Mouse (Mus musculus) ES-Bruce4 (cell line): ENCODE measurements around the gene Rasgrp1.

ENCODE experiments used
- CTCF ChIP-seq: IDR thresholded peaks from one replicate; pipeline ENCODE4 v1.8.1; 2011; ENCODE audit warnings: low read depth, low read length
- EP300 ChIP-seq: IDR thresholded peaks from 2 replicates; pipeline ENCODE4 v1.6.1; 2011; ENCODE audit warnings: low read depth, low read length; ENCODE audit not compliant: insufficient read depth
- POLR2A ChIP-seq: IDR thresholded peaks from one replicate; pipeline ENCODE4 v1.8.1; 2011; ENCODE audit warnings: low read length; ENCODE audit not compliant: insufficient read depth

GRCm38 (mm10) chr2:117262184-117262583 is 80.6 kb downstream of the Rasgrp1 start:
- TF ChIP-seq CTCF (no peak), POLR2A (no peak), EP300 (no peak)
